Mouse (Mus musculus) limb, embryonic 11.5 days (tissue): ENCODE data around the gene Mylk. TPM values are rescaled to one million over a fixed set of nuclear protein-coding genes. Genes with fewer than 3 reads are reported as not detected.

Source experiments
- ATAC-seq: fragments of 200-750 bp; cut with Nextera tagmentation; 2 replicates; pipeline ENCODE4 v1.8.0; 2017; ENCODE audit warnings: low read depth; ENCODE audit not compliant: insufficient number of reproducible peaks, low FRiP score, low TSS enrichment
- DNase-seq: peaks from one replicate; pipeline ENCODE4 v3.0.0-alpha.2; 2015; ENCODE audit warnings: low spot score
- H3K27ac ChIP-seq: fragments of 300-500 bp; sonication (generic); replicated peaks from 2 replicates; pipeline ENCODE4 v1.5.1; 2014; ENCODE audit warnings: low read depth, mild to moderate bottlenecking, low read length
- H3K27me3 ChIP-seq: fragments of 300-500 bp; sonication (generic); 2 replicates; pipeline ENCODE4 v1.6.1; 2014; ENCODE audit warnings: mild to moderate bottlenecking, low read length, mixed read lengths; ENCODE audit not compliant: control insufficient read depth, insufficient read depth
- H3K36me3 ChIP-seq: fragments of 300-500 bp; sonication (generic); 2 replicates; pipeline ENCODE4 v1.6.1; 2014; ENCODE audit warnings: mild to moderate bottlenecking, low read length, moderate library complexity, mixed read lengths; ENCODE audit not compliant: control insufficient read depth, insufficient read depth
- H3K4me1 ChIP-seq: fragments of 300-500 bp; sonication (generic); 2 replicates; pipeline ENCODE4 v1.6.1; 2014; ENCODE audit warnings: low read length, mixed read lengths; ENCODE audit not compliant: control insufficient read depth, insufficient read depth
- H3K4me2 ChIP-seq: fragments of 300-500 bp; sonication (generic); 2 replicates; pipeline ENCODE4 v1.6.1; 2014; ENCODE audit warnings: low read depth, mild to moderate bottlenecking, moderate library complexity; ENCODE audit not compliant: severe bottlenecking
- H3K4me3 ChIP-seq: fragments of 300-500 bp; sonication (generic); 2 replicates; pipeline ENCODE4 v1.5.1; 2014; ENCODE audit warnings: low read depth, low read length
- H3K9ac ChIP-seq: fragments of 300-500 bp; sonication (generic); 2 replicates; pipeline ENCODE4 v1.6.1; 2014; ENCODE audit warnings: mild to moderate bottlenecking, low read length
- H3K9me3 ChIP-seq: fragments of 300-500 bp; sonication (generic); 2 replicates; pipeline ENCODE4 v1.6.1; 2016; ENCODE audit warnings: low read length; ENCODE audit not compliant: control insufficient read depth
- WGBS: fragments of 180-500 bp; shearing (Covaris S2); extraction: QIAGEN DNeasy Blood & Tissue Kit; methylation state at CpG from one replicate; pipeline ENCODE4 v1.1.7; 2014; 5-methylcytosine and 5-hydroxymethylcytosine counted together
- polyA plus RNA-seq: library from polyadenylated mRNA; unstranded; fragments of >200 nt; fragmentation: Nextera tagmentation; extraction: Ambion mirVana; gene quantifications from 2 replicates; pipeline ENCODE4 v1.2.1, GENCODE M21; 2014

Gene Mylk
- polyA plus RNA-seq, 1 experiment from 2014 or later: 5.4 TPM

GRCm38 (mm10) chr16:34857631-34858030 is 112.6 kb downstream of the Mylk start:
- no peaks in the 10 kb centered on the region for H3K36me3 ChIP-seq
- H3K9ac ChIP-seq: no peak overlapping the region
- H3K4me3 ChIP-seq: no peak overlapping the region
- H3K4me1 ChIP-seq: peaks cover 5% of the 10 kb centered on the region; the same call in 1 of the 2 replicates
- no peak for DNase-seq
- no peak for ATAC-seq
- H3K27ac ChIP-seq: no peak overlapping the region
- WGBS: 72% methylated on average over 5 of the region's 5 CpGs
- no peaks in the 10 kb centered on the region for H3K27me3 ChIP-seq
- no peak overlapping the region for H3K4me2 ChIP-seq
- H3K9me3 ChIP-seq: no peaks in the 10 kb centered on the region

DNA sequence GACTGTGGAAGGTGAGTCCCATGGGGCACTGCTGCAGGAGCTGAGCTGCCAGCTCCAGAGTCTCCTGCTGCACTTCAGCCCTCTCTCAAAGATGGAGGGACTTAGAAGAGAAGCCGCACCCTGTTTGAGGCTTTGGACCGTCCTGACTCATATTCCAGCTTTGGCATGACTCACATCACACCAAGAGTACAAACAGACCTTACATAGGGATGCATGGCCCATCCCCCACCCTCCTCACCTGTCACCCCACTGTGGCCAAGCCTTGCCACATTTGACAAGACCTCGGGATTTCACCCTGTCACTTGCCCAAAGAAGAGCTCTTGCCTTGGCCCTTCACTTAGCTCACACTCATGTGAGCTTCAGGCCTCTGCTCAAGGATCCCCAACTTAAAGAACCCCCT is 115.8 kb downstream of the Mylk start:
- Histone ChIP-seq H3K4me2 (no peak overlapping the region), H3K4me3 (no peak overlapping the region), H3K4me1 (no peaks in the 10 kb centered on the region), H3K27me3 (no peaks in the 10 kb centered on the region), H3K9ac (no peak overlapping the region), H3K27ac (no peak overlapping the region), H3K9me3 (no peaks in the 10 kb centered on the region), H3K36me3 (no peaks in the 10 kb centered on the region)
- 87% methylated on average over 3 of the region's 3 CpGs for WGBS
- no peak for DNase-seq
- no peak for ATAC-seq

- Histone ChIP-seq H3K27ac (no peak overlapping the region), H3K4me1 (no peaks in the 10 kb centered on the region), H3K4me2 (no peak overlapping the region), H3K4me3 (no peak overlapping the region), H3K36me3 (no peaks in the 10 kb centered on the region), H3K9me3 (no peaks in the 10 kb centered on the region), H3K27me3 (no peaks in the 10 kb centered on the region), H3K9ac (no peak overlapping the region)
- DNase-seq: no peak
- WGBS: 77% methylated on average over 10 of the region's 10 CpGs
- no peak for ATAC-seq
Measured at GRCm38 (mm10) chr16:34861744-34862365, 116.8 kb downstream of the Mylk start.

- no peak overlapping the region for H3K4me2 ChIP-seq
- H3K27me3 ChIP-seq: no peaks in the 10 kb centered on the region
- DNase-seq (no peak), ATAC-seq (no peak)
- H3K9ac ChIP-seq: no peak overlapping the region
- no peaks in the 10 kb centered on the region for H3K4me1 ChIP-seq
- no peaks in the 10 kb centered on the region for H3K9me3 ChIP-seq
- WGBS: 83% methylated on average over 4 of the region's 4 CpGs
- no peak overlapping the region for H3K27ac ChIP-seq
- H3K36me3 ChIP-seq: no peaks in the 10 kb centered on the region
- no peak overlapping the region for H3K4me3 ChIP-seq
Measured at GRCm38 (mm10) chr16:34865373-34865772, 120.4 kb downstream of the Mylk start.

GRCm38 (mm10) chr16:34867217-34867616 is 122.2 kb downstream of the Mylk start:
- Histone ChIP-seq H3K27ac (no peak overlapping the region), H3K27me3 (no peaks in the 10 kb centered on the region), H3K9ac (no peak overlapping the region), H3K4me2 (no peak overlapping the region), H3K4me3 (no peak overlapping the region), H3K4me1 (no peaks in the 10 kb centered on the region), H3K9me3 (no peaks in the 10 kb centered on the region), H3K36me3 (no peaks in the 10 kb centered on the region)
- ATAC-seq (no peak), DNase-seq (peak; percentile 30)
- 93% methylated on average over 2 of the region's 2 CpGs for WGBS

GRCm38 (mm10) chr16:34880031-34880778 is 135.2 kb downstream of the Mylk start:
- WGBS: 89% methylated on average over 18 of the region's 18 CpGs
- Histone ChIP-seq H3K27ac (no peak overlapping the region), H3K36me3 (no peaks in the 10 kb centered on the region), H3K9me3 (no peaks in the 10 kb centered on the region), H3K27me3 (no peaks in the 10 kb centered on the region), H3K4me2 (no peak overlapping the region), H3K4me1 (no peaks in the 10 kb centered on the region), H3K4me3 (no peak overlapping the region), H3K9ac (no peak overlapping the region)
- no peak for DNase-seq
- no peak for ATAC-seq

DNA sequence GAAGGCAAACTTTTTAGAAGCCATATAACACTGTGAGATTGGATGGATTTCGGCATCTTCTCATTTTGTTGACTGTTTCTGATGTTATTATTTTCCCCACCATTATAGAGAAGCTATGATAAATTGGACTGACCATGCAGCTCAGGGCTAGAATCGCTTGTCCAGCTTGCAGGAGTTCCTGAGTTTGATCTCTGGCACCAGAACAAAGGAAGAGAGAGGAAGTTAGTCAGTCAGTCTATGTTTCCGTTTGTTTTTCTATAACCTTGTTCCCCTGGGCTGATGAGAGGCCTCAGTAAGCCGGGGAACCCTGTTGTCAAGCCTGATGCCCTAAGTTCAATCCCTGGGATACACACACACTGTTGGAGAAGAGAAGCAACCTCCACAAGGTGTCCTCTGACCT is 135.8 kb downstream of the Mylk start:
- Histone ChIP-seq H3K27me3 (no peaks in the 10 kb centered on the region), H3K4me3 (no peak overlapping the region), H3K4me1 (no peaks in the 10 kb centered on the region), H3K4me2 (no peak overlapping the region), H3K27ac (no peak overlapping the region), H3K9ac (no peak overlapping the region), H3K36me3 (no peaks in the 10 kb centered on the region), H3K9me3 (no peaks in the 10 kb centered on the region; the same call in 1 of the 2 replicates)
- no peak for ATAC-seq
- WGBS: 91% methylated on average over 4 of the region's 4 CpGs
- no peak for DNase-seq

DNA sequence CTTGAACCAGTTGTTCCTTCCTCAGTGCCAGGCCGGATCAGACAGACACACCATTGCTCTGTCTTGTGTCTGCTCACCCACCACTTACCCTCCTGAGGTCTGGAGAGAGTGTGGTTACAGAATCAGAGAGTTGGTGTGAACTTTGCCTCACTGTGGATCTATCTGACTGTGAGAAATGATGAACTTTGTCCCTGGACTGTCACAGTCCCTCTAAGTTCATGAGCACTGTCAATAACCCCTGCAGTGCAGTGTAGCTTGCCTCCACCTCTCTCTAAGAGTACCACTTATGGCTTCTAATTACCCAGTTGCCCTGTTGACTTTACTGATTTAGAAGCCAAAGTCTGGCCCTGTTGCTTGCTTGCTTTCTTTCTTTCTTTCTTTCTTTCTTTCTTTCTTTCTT is 142.0 kb downstream of the Mylk start:
- ATAC-seq (no peak), DNase-seq (no peak)
- WGBS: 90% methylated on average over 1 of the region's 1 CpGs
- no peaks in the 10 kb centered on the region for H3K4me1 ChIP-seq
- H3K4me2 ChIP-seq: no peak overlapping the region
- H3K27me3 ChIP-seq: no peaks in the 10 kb centered on the region
- H3K27ac ChIP-seq: no peak overlapping the region
- no peak overlapping the region for H3K4me3 ChIP-seq
- H3K9ac ChIP-seq: no peak overlapping the region
- no peaks in the 10 kb centered on the region for H3K36me3 ChIP-seq
- no peaks in the 10 kb centered on the region; the same call in 1 of the 2 replicates for H3K9me3 ChIP-seq
